Mouse (Mus musculus): ENCODE data around the gene Galc.
"Not testable (repeated sequence)": the region's sequence is repeated elsewhere in the genome, so short reads cannot be mapped to it uniquely, and the experiment has no call there.

Galc gene

DNA sequence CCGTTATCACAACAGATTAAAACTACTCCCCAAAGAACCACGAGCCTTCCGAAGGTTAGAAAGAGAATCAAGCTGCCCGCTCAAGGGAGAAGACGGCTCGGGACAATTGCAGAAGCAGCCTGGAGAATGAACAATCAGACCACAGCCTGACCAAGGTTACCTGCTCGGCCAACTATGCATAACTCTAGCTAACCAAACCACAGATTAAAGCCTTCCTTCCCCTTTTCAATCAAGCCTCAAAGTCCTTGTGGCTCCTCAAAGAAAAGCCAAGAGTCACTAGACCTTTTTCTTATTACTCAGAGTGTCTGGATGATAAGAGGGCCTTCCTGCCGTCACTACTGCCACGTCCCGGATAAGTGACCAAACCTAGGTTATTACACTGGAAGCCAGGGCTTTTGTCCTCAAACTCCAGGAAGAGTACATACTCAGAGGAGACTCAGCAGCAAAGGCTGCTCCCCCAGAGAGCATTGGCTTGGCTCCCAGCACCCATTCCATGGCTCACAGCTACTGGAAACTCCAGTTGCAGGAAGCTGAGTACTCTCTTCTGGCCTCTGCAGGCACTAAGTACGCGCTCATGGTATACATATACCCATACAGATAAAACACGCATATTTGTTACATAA lies 3.8 kb downstream of the Galc start:
- no peak for DNase-seq (ENCODE audit: inconsistent age in 2 of 2, low spot score in 1 of 2)

DNA sequence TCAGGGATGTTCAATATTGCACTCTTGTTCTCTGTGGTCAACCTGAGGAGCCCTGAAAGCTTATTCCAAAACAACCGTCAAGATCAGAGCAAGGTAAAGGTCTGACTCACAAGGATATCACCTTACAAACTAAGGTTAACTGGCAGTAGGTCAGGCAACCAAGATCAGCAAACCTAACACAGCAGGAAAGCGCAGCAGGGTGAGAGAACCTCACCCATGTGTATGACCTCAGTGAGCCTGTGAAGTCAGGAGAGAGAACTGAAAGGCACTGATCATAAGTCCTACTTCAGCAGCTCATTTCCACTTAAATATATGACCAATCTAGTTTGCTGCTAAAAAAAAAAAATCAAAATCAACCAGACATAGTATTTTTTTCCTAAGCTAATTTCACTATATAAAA lies 6.8 kb downstream of the Galc start:
- no peak for DNase-seq (ENCODE audit: inconsistent age in 2 of 2, low spot score in 1 of 2)

DNA sequence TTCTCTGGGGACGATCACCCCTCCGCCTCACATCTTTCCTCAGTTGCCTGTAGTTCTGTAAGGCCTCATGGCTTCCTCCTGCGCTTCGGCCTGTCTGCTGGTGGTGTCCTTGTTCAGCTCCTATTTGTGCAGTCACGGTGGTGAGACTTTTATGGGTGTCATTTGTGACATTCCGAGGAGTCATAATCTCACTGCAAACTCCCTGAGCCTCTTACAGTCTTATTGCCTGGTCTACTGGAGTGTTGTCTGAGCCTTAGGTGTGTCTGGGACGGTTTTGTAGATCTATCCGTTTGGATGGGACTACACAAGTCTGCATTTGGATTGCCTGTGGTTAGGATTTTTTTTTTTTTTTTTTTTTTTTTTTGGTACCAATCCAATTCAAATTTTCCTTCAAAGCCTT lies 8.9 kb downstream of the Galc start:
- no peak for DNase-seq (ENCODE audit: inconsistent age in 2 of 2, low spot score in 1 of 2)

DNA sequence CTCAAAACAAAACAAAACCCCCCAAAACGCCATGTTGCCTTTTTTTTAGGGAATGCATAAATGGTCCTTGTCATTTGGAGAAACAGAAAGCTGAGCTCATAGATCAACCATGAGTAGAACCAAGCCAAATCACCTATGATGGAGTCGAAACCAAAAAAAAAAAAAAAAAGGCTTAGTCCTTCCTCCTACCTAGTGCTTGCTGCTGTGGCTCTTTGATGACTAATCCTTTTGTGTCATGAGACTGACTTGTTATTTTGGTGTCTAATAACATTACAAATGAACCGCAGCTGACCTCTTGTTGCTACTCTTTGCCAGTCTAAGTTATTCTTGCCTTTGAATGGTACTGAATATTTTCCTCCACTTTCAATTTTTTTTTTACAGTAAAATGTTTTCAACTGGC lies 9.6 kb downstream of the Galc start:
- DNase-seq (ENCODE audit: inconsistent age in 2 of 2, low spot score in 1 of 2) = peak in 1 of 2 experiments; percentile 47

DNA sequence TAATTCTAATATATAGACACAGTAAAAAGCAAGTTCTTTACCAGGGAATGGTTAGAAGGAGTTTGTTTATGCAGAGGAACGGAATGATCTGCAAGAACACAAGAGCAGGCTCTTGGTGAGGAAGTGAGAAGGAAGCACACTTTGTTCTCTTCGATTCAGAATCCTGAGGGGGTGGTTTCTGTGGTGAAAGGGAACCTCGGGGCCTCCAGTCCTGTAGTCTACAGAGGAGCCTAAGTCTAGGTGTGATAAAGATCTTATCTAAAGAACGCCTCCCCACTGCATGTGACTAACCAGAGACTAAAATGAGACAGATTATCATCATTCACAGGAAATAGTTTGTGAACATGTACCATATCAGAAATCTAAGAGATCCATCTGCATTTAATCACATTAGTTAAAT lies 12.4 kb downstream of the Galc start:
- no peak for DNase-seq (ENCODE audit: inconsistent age in 2 of 2, low spot score in 1 of 2)

DNA sequence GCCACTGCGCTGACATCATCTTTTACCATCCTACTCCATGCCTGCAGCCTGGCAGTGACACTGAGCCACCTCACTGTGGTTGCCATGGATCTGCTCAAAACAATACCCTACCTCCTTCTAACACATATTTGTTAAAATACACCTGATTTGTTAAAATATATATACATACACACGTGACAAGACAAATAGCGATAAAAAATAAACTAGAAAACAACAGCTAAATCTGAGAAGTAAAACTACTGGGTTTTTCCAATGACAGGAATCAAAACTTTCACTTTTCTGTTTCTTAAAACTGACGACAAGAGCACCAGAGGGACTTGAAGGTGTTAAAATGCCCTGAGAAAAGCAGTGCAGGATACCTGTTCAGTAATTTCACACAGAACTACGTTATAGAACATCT lies 14.4 kb downstream of the Galc start:
- no peak for DNase-seq (ENCODE audit: inconsistent age in 2 of 2, low spot score in 1 of 2)

DNA sequence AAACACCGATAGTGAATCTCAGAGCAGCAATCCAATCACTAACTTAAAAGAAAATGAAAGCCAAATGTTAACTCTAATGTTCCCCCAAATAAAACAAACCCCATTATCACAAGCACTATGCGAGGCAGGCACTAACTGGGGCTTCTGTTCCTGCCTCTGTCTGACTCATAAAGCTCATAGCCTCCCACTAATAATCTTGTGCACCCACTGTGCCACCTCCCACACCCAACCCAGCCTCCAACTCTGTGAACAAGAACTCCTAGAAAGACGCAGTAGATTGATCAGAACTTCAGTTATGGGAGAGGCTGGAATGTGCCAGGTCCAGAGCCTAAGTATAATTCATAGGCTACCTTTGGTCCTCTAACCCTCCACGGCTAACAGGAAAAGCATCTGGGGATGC lies 15.1 kb downstream of the Galc start:
- no peak for DNase-seq (ENCODE audit: inconsistent age in 2 of 2, low spot score in 1 of 2)

DNA sequence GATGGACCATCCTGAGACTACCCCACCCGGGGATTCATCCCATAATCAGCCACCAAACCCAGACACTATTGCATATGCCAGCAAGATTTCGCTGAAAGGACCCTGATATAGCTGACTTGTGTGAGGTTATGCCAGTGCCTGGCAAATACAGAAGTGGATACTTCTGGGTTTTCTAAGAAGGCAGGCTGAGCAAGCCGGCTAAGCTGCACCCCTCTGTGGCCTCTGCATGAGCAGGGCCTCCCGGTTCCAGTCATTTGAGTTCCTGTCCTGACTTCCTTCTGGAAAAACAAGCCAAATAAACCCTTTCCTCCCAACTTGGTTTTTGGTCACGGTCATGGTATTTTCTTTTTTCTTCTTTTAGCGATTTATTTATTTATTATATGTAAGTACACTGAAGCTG lies 20.8 kb downstream of the Galc start:
- not testable (repeated sequence) for DNase-seq (ENCODE audit: inconsistent age in 2 of 2, low spot score in 1 of 2)

DNA sequence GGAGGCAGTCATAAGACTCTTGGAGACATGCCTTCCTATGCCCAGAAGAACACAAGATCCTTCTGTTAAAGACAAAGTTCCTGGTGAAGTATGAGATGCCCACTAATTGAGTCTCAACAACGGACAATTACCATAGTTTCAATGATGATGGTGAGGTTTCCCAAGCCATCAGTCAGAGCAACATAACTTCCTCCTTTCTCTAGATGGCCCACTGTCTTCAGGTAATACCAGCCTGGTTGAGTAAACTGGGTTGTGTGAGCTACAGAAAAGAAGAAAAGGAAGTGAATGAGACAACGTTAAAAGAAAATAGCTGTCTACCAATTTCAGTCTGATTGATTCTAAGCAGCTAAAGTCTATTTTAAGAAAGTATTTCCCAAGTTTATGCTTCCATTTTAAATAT lies 32.2 kb downstream of the Galc start:
- DNase-seq (ENCODE audit: inconsistent age in 2 of 2, low spot score in 1 of 2) = no peak

DNA sequence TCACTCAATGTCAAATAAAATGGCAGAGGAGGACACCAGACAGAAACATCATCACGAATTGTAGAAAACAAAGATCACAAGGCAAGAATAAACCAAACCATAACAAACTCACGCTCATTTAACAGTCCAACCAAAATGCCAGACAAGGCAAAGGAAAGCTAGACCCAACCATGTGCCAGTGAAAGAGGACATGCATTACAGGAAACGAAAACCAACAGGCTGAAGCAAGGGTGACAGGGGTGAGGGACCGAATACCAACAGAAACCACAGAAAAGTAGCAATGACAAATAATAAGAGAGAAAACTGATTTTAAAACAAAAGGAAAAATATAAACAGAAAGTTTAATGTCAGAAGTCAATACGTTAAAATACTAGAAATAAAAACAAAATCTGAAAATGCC lies 36.0 kb downstream of the Galc start:
- no peak for DNase-seq (ENCODE audit: inconsistent age in 2 of 2, low spot score in 1 of 2)

DNA sequence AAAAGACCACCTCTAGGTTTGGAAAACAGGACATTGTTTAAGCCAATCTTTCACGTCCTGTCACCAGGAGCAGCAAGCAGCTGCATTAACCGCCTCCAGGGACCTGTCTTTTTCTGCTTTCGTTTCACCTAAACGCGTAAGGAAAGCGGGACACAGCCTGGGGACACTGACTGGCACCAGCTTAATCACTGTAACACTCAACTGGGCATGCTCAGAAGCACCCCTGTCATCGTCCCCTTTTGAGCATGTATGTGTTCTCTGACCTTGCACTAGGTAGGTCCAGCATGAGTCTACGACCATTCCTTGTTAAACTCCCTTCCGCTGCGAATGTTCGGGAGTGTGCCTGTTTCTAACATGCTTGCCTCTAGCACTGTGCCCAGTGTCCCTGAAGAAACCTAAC lies 42.8 kb downstream of the Galc start:
- no peak for DNase-seq (ENCODE audit: inconsistent age in 2 of 2, low spot score in 1 of 2)

DNA sequence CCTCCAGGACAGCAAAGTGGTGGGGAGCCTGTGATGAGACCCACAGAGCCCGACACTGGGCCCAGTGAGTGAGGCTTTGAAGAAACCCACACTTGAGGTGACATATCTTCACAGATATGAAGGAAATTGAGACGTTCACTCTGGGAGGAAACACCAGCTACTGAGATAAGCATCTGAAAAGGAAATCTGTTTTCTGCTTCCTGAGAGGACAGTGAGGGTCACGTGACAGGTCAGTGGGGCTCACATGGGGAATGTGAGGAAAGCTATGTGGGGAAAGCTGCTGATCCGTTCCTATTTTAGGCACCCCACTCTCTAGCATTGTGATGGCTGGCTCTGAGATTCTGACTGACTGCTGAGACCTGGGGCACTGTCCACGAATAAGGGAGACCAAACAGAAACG lies 43.7 kb downstream of the Galc start:
- no peak for DNase-seq (ENCODE audit: inconsistent age in 2 of 2, low spot score in 1 of 2)

DNA sequence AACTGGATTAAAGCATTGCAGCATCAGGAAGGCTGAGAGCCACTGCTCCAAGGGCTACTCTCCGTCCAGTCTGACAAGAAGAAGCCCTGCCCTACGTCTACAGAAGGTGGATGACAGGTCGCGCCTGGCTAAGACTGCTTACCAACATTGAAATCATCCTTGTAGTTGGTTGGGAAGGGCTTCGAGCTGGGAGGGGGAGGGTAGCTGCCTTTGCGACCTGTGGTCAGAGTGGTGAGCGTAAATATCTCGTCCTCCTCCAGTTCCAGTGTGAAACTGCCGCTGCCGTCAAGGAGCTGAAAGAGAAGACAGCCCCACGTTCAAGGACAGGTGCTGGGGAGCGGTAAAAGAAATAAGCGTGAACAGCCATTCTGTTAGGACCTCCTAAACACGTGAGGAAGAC lies 45.1 kb downstream of the Galc start:
- no peak for DNase-seq (ENCODE audit: inconsistent age in 2 of 2, low spot score in 1 of 2)

DNA sequence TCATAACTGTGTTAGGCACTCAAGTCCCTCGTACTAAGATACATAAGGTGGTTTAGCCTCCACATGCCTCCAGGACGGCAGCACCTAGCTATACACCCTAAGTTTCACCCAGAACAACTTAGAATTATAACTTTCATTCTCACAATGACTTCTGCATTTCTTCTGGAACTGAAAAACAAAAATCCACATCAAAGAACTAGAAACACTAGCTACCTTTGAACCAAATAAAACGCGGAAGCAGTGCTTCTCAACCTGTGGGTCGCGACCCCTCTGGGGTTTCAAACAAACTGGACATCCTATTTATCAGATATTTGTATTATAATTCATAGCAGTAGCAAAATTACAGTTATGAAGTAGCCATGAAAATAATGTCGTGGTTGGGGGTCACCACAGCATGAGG lies 45.5 kb downstream of the Galc start:
- no peak for DNase-seq (ENCODE audit: inconsistent age in 2 of 2, low spot score in 1 of 2)

DNA sequence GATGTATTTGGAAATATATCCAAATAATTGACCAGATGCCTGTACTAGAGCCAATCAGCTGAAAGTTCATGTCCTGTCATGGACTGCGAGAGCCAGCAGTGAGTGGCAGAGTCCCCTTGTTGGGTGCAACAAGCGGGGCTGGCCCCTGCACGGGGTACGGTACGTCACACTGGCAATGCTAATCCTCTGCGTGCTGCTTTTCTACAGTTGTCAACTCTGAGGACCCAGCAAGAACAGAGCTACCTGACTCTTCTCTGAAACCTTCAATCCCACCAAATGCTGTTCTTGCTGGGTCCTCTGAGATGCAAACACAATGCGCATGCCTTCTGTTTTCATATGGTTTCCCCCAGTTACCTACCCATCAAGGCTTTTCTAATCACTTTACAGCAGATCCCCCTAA lies 45.9 kb downstream of the Galc start:
- no peak for DNase-seq (ENCODE audit: inconsistent age in 2 of 2, low spot score in 1 of 2)

DNA sequence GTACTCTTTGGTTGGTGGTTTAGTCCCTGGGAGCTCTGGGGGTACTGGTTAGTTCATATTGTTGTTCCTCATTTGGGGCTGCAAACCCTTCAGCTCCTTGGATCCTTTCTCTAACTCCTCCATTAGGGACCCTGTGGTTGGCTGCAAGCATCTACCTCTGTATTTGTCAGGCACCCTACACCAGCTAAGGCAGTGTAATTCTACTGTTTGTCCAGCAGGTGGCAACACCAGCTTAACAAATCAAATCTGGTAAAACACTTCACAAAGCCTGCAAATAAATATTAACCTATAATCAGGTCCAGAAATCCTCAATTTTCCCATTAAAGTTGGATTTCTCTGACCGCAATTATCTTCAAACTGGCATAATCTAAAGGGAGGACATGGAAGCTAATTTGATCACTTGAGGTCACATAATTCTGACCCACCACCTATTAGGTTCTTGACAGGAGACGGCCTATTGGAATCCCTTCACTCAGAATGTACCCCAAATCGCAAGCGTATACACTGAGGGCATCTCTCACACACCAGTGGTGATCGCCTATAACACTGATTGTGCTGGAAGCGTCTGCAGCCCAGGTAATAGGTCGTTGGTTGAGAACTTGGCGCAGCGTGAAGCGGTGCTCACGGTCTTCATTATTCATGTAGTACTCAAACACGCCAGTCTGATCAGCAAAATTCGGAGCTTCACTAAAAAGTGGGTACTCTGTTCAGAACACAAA lies 46.6 kb downstream of the Galc start:
- DNase-seq (ENCODE audit: inconsistent age in 2 of 2, low spot score in 1 of 2) = peak in 1 of 2 experiments; percentile 66

DNA sequence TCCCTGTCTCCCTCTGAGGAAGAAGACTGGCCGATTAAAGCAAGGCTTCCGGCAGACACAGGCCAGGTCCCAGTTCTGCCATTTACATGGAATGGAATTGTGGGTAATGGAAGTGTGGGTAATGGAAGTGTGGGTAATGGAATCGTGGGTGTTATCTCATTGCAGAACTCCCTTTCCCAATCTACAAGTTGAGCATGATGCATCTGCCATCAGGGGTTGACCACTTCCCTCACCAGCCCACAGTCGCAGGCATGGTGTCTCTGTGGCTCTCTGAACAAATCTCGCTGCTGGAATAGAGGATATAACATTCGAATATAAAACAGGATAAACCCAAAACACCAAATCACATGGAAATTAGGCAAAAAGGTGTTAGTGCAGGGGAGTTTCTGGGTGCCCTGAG lies 48.8 kb downstream of the Galc start:
- DNase-seq (ENCODE audit: inconsistent age in 2 of 2, low spot score in 1 of 2) = no peak

DNA sequence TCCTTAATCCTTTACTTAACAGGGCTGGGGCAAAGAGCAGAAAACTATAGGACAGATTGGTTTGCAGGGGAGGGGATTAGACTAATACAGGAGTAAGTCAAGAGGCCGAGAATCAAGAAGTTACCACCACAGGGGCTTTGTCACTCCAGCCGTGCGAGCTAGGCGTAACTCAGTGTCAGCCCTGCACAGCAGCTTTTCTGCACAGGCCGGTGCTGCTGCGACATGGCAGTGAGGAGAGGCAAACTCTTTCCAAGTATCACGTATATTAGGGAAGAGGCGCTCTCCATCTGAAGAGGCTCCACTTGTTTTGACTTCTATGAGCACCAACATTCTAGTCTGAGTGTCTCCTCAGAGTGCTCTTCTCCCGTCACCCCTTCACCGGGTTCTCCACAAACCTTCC lies 51.2 kb downstream of the Galc start:
- DNase-seq (ENCODE audit: inconsistent age in 2 of 2, low spot score in 1 of 2) = no peak

DNA sequence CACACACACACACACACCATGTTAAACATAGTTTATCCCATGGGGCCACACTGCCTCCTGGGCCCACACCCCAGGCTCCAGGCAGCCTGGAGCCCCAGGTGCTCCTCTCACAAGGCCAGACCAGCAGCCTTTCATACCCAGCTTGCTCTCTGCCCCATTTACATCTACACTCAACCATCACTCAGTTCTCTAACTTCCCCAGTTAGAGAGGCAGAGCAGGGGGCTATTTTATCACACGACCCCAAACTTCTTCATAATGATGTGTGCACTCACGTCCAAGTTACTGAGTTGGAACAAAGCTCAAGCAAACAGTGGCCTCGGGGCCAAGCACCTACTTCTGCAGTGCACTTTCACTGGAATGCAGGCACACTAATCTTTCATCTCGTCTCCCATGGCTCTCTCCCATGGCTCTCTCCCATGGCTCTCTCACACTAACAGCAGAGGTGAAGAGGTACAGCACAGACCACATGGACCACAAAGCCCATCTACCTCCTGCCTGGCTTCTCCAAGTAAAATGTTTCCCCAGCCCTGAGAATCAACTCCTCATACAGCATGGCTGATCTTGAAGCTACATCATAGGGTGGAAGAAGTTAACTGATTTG lies 53.7 kb downstream of the Galc start:
- no peak for DNase-seq (ENCODE audit: inconsistent age in 2 of 2, low spot score in 1 of 2)

DNA sequence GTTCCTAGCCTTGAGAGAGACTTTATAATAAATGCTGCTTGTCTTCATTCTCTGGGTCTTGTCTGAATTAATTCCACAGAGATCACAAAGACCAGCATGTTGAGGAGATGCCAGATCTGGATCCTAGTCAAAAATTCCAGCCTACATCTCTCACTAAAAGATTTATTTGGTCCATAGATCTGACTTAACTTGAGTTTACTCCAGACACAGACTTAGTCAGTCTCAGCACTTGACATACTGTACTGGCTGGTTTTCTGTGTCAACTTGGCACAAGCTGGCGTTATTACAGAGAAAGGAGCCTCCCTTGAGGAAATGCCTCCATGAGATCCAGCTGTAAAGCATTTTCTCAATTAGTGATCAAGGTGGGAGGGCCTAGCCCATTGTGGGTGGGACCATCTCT lies 61.9 kb downstream of the Galc start:
- no peak for DNase-seq (ENCODE audit: inconsistent age in 2 of 2, low spot score in 1 of 2)

DNA sequence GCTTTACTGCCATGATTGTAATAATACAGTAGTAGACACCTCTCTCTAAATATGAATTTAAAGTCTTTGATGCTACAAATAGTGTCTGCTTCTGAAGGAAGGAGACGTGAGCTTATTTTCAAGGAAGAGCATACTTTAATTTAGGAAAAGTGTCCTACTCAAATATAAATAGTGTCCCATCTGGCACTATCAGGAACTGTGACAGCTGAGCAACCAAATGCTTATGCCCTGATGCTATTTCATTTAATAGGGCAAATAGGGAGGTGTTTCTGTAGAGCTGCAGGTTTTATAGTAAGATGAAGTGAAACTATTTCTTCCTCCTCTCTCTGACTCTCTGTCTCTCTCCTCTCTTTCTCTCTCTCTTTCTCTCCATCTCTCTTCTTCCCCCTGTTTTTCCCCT lies 69.1 kb downstream of the Galc start:
- DNase-seq (ENCODE audit: inconsistent age in 2 of 2, low spot score in 1 of 2) = no peak

DNA sequence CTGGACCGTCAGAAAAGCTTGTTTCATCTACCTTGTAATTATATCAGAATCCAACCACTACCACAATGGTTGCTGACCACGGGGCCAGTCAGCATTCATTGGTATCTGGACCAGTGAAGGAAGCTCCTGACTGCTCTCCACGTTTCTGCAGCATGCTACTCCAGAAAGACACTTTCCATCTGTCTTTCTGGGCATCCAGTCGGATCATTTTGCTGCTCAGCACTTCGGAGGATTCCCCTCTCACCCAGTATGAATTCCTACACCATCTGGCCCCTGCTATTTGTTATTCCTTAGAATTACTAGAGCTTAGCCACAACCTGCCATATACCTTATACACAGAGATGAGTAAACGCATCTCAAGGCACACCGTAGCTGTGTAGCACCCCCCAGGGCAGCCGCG lies 70.2 kb downstream of the Galc start:
- DNase-seq (ENCODE audit: inconsistent age in 2 of 2, low spot score in 1 of 2) = no peak

Data from adrenal gland, adult (tissue).